Mouse (Mus musculus) MEL (cell line): ENCODE data around the gene Rpl35.

Source experiments
- CTCF ChIP-seq, 3 experiments: IDR thresholded peaks in 2 of 3; conservative IDR thresholded peaks in 1 of 3; 2 replicates each; pipeline ENCODE4 v1.5.1; 2011 to 2012; ENCODE audit warnings: low read length in 3 of 3, low read depth in 2 of 3, mild to moderate bottlenecking in 2 of 3, improper control_type of control experiment in 1 of 3, inconsistent platforms in 1 of 3, mixed read lengths in 1 of 3, moderate library complexity in 1 of 3; ENCODE audit not compliant: control insufficient read depth in 1 of 3, insufficient read depth in 1 of 3, poor library complexity in 1 of 3, severe bottlenecking in 1 of 3
- EP300 ChIP-seq, 2 experiments: IDR thresholded peaks; 2 replicates each; pipeline ENCODE4 v1.6.1; 2011; ENCODE audit warnings: improper control_type of control experiment in 2 of 2, low read length in 2 of 2, low read depth in 1 of 2, mild to moderate bottlenecking in 1 of 2
- GATA1 ChIP-seq: IDR thresholded peaks from 2 replicates; pipeline ENCODE4 v1.6.1; 2011; ENCODE audit warnings: low read depth, low read length, improper control_type of control experiment
- JUND ChIP-seq: IDR thresholded peaks from 2 replicates; pipeline ENCODE4 v1.6.1; 2011; ENCODE audit warnings: low read depth, mild to moderate bottlenecking, improper control_type of control experiment, low read length
- MAX ChIP-seq: IDR thresholded peaks from 2 replicates; pipeline ENCODE4 v1.6.1; 2011; ENCODE audit warnings: low read length, improper control_type of control experiment
- POLR2A ChIP-seq, 2 experiments: IDR thresholded peaks; 2 replicates each; pipeline ENCODE4 v1.6.1; 2011 to 2012; ENCODE audit warnings: low read length in 2 of 2, mild to moderate bottlenecking in 2 of 2, control low read depth in 1 of 2, improper control_type of control experiment in 1 of 2, low read depth in 1 of 2, moderate library complexity in 1 of 2; ENCODE audit not compliant: control insufficient read depth in 1 of 2, insufficient read depth in 1 of 2, poor library complexity in 1 of 2
- TAL1 ChIP-seq: IDR thresholded peaks from 2 replicates; pipeline ENCODE4 v1.6.1; 2012; ENCODE audit warnings: mild to moderate bottlenecking, inconsistent platforms, low read length, moderate library complexity, mixed read lengths
- TBP ChIP-seq: IDR thresholded peaks from 2 replicates; pipeline ENCODE4 v1.8.0; 2011; ENCODE audit warnings: low read depth, low read length, improper control_type of control experiment
- USF1 ChIP-seq: IDR thresholded peaks from 2 replicates; pipeline ENCODE4 v1.6.1; 2014; ENCODE audit warnings: low read depth, mild to moderate bottlenecking, inconsistent platforms, low read length, improper control_type of control experiment, moderate library complexity

DNA sequence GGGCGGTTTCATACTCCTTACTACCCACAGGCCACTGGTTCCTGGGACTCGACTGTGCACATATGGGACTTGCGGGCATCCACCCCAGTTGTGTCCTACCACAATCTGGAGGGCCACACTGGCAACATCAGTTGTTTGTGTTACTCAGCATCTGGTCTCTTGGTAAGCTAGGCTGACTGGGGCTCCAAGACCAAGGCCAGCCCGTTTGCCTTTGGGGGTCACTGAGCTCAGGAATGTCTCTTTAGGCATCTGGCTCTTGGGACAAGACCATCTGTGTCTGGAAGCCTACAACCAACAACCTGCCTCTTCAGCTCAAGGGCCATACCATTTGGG is 4.9 kb downstream of the Rpl35 start:
- TF ChIP-seq MAX (no peak), POLR2A (IDR thresholded peaks at IDR 0.05; ENCODE audit: control insufficient read depth in 1 of 2, insufficient read depth in 1 of 2, low read depth in 1 of 2, low read length in 2 of 2, poor library complexity in 1 of 2) (no peak; a peak in 1 of 4 replicates), TAL1 (no peak), TBP (no peak), CTCF (IDR thresholded peaks at IDR 0.05 in 2 of 3, conservative IDR thresholded peaks at IDR 0.05 in 1 of 3; ENCODE audit: control insufficient read depth in 1 of 3, insufficient read depth in 1 of 3, low read depth in 2 of 3, low read length in 3 of 3, poor library complexity in 1 of 3, severe bottlenecking in 1 of 3) (no peak), GATA1 (no peak), EP300 (IDR thresholded peaks at IDR 0.05; ENCODE audit: low read depth in 1 of 2, low read length in 2 of 2) (peak in 1 of 2 experiments; percentile 21; a peak in 1 of 4 replicates), JUND (no peak), USF1 (no peak)
